Comparison of ENCODE assay signal across 8 mouse cellular contexts in the genomic region with DNA sequence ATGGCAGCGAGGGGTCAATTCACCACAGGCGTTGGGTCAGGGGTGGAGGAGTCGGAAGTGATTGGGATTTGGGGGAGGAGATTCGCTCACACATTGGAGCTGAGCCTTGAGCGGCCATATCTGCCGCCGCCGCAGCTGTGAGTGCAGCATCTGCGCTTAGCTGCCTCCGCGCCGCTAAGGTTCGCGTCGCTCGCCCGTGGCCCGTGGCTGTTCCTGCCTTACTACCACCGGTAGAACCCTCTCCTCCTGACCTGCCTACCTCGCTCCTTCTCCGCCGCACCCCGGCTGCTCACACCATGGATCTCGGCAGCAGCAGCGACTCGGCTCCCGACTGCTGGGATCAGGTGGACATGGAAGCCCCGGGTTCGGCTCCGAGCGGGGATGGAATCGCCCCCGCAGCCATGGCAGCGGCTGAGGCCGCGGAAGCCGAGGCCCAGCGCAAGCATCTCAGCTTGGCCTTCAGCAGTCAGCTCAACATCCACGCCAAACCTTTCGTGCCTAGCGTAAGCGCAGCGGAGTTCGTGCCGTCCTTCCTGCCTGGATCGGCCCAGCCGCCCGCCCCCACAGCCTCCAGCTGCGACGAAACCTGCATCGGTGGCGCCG. TPM values are rescaled to one million over a fixed set of nuclear protein-coding genes. Genes with fewer than 3 reads are reported as not detected.
DNase-seq lines count a peak whose midpoint lies in the region; ATAC-seq and TF ChIP-seq lines count a peak whose summit lies in the region.

A gene (plus strand): TSS at position 109 of the 603 bp plus-strand sequence.

- TF ChIP-seq POLR2A in bone marrow macrophage, adult 2 months (IDR thresholded peaks at IDR 0.05; ENCODE audit: borderline replicate concordance, low read depth, low read length), result no peak
- TF ChIP-seq POLR2A in embryonic fibroblast, embryonic 13.5 days (IDR thresholded peaks at IDR 0.05; ENCODE audit: low read depth, low read length), result peak; percentile 89

- DNase-seq in CD4-positive helper T cell, adult 2 months (ENCODE audit: low read depth, low spot score), result peak; percentile 1
- DNase-seq in kidney, postnatal 10 days, result peak; percentile 50
- no peak for DNase-seq in liver, embryonic 13.5 days
- DNase-seq in neural tube, embryonic 10.5 days (ENCODE audit: extremely low spot score, low spot score), result peak; percentile 56
- DNase-seq in thymus, postnatal 25 days, result peak; percentile 2

- ATAC-seq in heart, embryonic 14.5 days (ENCODE audit: insufficient number of reproducible peaks, insufficient read depth, low FRiP score, low read depth), result no peak
- ATAC-seq in liver, embryonic 13.5 days (ENCODE audit: low read depth), result no peak

- H3K4me2 ChIP-seq in heart, embryonic 14.5 days (ENCODE audit: low read length), result peak within 1 kb of the TSS; percentile 64
- peak within 1 kb of the TSS; percentile 63 for H3K4me2 ChIP-seq in liver, embryonic 13.5 days

- peak within 1 kb of the TSS; percentile 73 for H3K9ac ChIP-seq in heart, embryonic 14.5 days (ENCODE audit: low read length)
- H3K9ac ChIP-seq in liver, embryonic 13.5 days, result peak within 1 kb of the TSS; percentile 50; the same call in 1 of the 2 replicates

- H3K27ac ChIP-seq in bone marrow macrophage, adult 2 months (ENCODE audit: insufficient read depth, low read depth, low read length), result 0 out of 2 replicates have a peak within 1 kb of the TSS, but pooled peaks have one; percentile 21
- no peak within 1 kb of the TSS for H3K27ac ChIP-seq in embryonic fibroblast, embryonic 13.5 days (ENCODE audit: insufficient read depth, low read length)
- H3K27ac ChIP-seq in heart, embryonic 14.5 days (replicated peaks in 1 of 2; ENCODE audit: control insufficient read depth in 1 of 2, insufficient read depth in 1 of 2, low read depth in 2 of 2, low read length in 2 of 2), result peak within 1 kb of the TSS in 1 of 2 experiments; percentile 47; a peak in 1 of 4 replicates
- H3K27ac ChIP-seq in liver, embryonic 13.5 days, result no peak within 1 kb of the TSS

- H3K4me1 ChIP-seq in bone marrow macrophage, adult 2 months (ENCODE audit: control insufficient read depth, insufficient read depth, low read length), result peaks cover 9% of the 10 kb centered on the region
- no peaks in the 10 kb centered on the region for H3K4me1 ChIP-seq in embryonic fibroblast, embryonic 13.5 days (ENCODE audit: control insufficient read depth, insufficient read depth, low read length)
- no peaks in the 10 kb centered on the region for H3K4me1 ChIP-seq in heart, embryonic 14.5 days (ENCODE audit: control insufficient read depth in 2 of 2, insufficient read depth in 2 of 2, low read length in 2 of 2)
- no peaks in the 10 kb centered on the region for H3K4me1 ChIP-seq in liver, embryonic 13.5 days (replicated peaks)

- no peaks in the 10 kb centered on the region for H3K36me3 ChIP-seq in heart, embryonic 14.5 days (ENCODE audit: control insufficient read depth, insufficient read depth, low read length)
- H3K36me3 ChIP-seq in liver, embryonic 13.5 days, result no peaks in the 10 kb centered on the region

- WGBS in heart, embryonic 14.5 days, result 20% methylated on average over 52 of the region's 53 CpGs
- 14% methylated on average over 50 of the region's 53 CpGs for WGBS in liver, embryonic 13.5 days (ENCODE audit: insufficient replicate concordance)

- peaks cover 5% of the 10 kb centered on the region; the same call in 1 of the 2 replicates for H3K27me3 ChIP-seq in heart, embryonic 14.5 days (ENCODE audit: control insufficient read depth, insufficient read depth, low read length)
- peaks cover 39% of the 10 kb centered on the region for H3K27me3 ChIP-seq in liver, embryonic 13.5 days

- no peak for TF ChIP-seq CTCF in bone marrow macrophage, adult 2 months (IDR thresholded peaks at IDR 0.05; ENCODE audit: low read depth, low read length)
- TF ChIP-seq CTCF in embryonic fibroblast, embryonic 13.5 days (IDR thresholded peaks at IDR 0.05; ENCODE audit: borderline replicate concordance, insufficient read depth, low read length), result no peak

- H3K4me3 ChIP-seq in bone marrow macrophage, adult 2 months (ENCODE audit: insufficient read depth, low read length), result peak within 1 kb of the TSS; percentile 94
- H3K4me3 ChIP-seq in embryonic fibroblast, embryonic 13.5 days (ENCODE audit: insufficient read depth, low read length), result peak within 1 kb of the TSS; percentile 87
- peak within 1 kb of the TSS; percentile 61 to 90 for H3K4me3 ChIP-seq in heart, embryonic 14.5 days (ENCODE audit: control insufficient read depth in 1 of 2, insufficient read depth in 1 of 2, low read depth in 1 of 2, low read length in 2 of 2)
- H3K4me3 ChIP-seq in liver, embryonic 13.5 days (replicated peaks), result peak within 1 kb of the TSS; percentile 57

- no peaks in the 10 kb centered on the region for H3K9me3 ChIP-seq in heart, embryonic 14.5 days (ENCODE audit: control insufficient read depth, low read length)
- H3K9me3 ChIP-seq in liver, embryonic 13.5 days (replicated peaks), result no peaks in the 10 kb centered on the region

RNA-seq across cellular contexts. Expression of the gene that starts here (rescaled TPM):
- polyA plus RNA-seq in bone marrow macrophage, adult 2 months (2012; ENCODE audit: insufficient read depth, insufficient read length, missing spikeins), result 2.9 TPM in 2 replicates
- 6.2 and 8.3 TPM in 2 replicates for polyA plus RNA-seq in embryonic fibroblast, embryonic 13.5 days (2011; ENCODE audit: insufficient read length, low read depth, missing spikeins)
- polyA plus RNA-seq in heart, embryonic 14.5 days (2014; fragmentation: Nextera tagmentation; extraction: Ambion mirVana), result 3.4 and 3.6 TPM in 2 replicates
- polyA plus RNA-seq in liver, embryonic 13.5 days (2015; fragmentation: Nextera tagmentation; extraction: Ambion mirVana), result 1.1 TPM in 2 replicates
